Mouse (Mus musculus) left cerebral cortex, adult 11 months (tissue): ENCODE measurements around the gene Amotl1.
"Not testable (repeated sequence)": the region's sequence is repeated elsewhere in the genome, so short reads cannot be mapped to it uniquely, and the experiment has no call there.

Experiments
- DNase-seq: peaks from one replicate; pipeline ENCODE4 v3.0.0; 2022; ENCODE audit warnings: low spot score

Gene Amotl1

GRCm38 (mm10) chr9:14603475-14603874 lies 41.4 kb downstream of the Amotl1 start:
- DNase-seq, result no peak

DNA sequence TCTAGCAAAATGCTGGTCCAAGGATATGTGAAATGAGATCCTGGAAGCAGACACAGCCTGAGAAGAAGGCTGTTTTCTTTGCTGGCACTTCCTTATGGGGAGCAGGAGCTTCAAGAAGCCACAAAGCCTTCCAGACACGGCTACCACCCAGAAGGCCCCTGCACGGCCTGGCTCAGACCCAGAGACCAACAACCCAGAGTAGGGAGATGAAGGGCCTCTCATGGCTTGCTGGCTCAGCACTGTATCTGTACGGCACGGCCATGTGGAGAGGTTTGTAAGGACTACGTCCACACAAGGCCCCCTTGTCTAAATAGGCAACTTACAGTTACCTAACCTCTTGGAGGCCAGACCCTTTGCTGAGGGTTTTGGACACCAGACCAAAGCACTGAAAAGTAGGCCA lies 45.1 kb downstream of the Amotl1 start:
- no peak for DNase-seq

DNA sequence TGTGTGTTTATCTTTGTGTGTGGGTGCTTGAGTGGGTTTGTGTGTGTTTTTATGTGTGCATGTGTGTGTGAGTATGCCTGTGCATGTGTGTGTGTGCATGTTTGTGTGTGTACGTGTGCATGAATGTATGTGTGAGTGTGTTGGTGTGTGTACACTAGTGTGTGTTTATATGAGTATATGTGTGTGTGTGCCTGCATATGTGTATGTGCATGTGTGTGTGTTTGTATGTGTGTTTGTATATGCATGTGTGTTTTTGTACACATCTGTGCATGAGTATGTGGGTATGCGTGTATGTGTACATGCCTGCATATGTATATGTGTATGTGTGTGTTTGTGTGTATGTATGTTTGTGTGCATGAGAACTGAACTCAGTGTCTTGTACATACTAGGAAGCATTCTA lies 46.7 kb downstream of the Amotl1 start:
- DNase-seq, result no peak

DNA sequence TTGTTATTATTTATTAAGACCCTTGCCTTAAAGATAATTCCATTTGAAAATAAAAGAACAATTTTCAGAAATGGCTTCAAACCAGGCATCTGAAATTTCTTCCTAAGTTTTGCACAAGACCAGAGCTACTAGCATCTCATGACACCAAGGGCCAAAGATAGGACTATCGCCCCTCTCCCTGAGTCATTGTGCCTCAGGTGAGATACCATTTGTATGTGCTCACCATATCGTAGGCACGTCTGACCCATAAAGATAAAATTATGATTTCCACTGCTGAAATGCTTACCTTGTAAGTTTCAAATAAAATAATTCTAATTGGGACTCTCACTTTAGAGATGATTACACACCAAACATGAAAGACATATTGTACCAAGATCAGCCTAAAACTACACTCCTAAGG lies 47.4 kb downstream of the Amotl1 start:
- DNase-seq, result no peak

GRCm38 (mm10) chr9:14596858-14597257 lies 48.0 kb downstream of the Amotl1 start:
- DNase-seq, result no peak

DNA sequence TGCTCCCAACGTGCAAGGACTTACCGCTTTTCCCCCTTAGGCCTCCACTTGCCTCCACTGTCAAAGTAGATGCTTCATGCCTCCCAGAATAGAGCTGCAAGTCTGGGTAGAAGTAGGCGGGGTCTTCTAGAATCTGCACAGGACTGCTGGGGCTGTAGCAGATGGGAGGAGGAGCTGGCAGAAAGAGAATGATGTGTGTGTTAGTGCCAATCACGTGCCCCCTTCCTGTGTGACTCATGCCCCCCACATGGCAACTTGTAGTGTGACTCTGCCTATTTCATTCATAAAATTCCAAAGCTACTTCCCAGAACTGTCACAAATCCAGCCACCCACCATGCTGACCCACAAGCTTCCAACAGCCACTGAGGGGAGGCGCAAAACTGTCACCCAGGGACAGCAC lies 48.4 kb downstream of the Amotl1 start:
- DNase-seq, result peak; percentile 41

GRCm38 (mm10) chr9:14595893-14596292 lies 49.0 kb downstream of the Amotl1 start:
- DNase-seq, result no peak

DNA sequence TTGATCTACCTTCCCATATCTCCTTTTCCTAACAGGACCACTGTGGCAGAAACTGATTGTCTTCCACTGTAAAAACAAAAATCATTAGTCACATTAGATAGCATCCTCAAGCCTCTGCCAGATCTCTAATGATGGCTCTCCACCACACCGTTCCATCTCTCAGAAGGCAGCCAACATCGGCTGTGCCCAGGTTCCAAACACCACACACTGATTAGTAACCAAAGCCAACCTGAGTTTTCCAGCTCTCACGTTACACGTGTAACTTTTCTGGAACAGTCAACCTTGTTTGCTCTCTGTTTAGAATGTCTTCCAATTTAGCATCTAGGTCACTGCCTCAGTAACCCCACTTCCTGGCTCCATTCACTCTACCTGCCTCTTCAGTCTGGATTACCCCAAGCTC lies 51.0 kb downstream of the Amotl1 start:
- no peak for DNase-seq

DNA sequence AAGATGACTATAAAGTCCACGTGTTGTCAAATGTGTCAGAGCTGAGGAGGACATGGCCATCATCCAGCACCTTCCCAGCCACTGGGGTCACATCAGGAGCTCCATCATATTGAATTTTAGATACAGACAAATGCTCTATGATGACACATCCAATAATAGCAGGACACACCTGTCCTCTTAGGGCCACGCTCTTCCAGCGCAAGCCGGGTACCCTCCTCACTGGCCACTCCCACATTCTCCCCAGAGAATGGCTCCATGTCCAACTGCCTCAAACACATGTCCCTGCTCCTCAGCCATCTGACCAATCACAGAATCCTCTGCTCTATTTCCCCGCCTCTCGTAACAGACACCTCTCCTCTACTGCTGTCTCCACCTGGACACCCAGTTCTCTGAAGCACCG lies 54.2 kb downstream of the Amotl1 start:
- no peak for DNase-seq

- no peak for DNase-seq
Measured at GRCm38 (mm10) chr9:14588690-14589089, 56.2 kb downstream of the Amotl1 start.

DNA sequence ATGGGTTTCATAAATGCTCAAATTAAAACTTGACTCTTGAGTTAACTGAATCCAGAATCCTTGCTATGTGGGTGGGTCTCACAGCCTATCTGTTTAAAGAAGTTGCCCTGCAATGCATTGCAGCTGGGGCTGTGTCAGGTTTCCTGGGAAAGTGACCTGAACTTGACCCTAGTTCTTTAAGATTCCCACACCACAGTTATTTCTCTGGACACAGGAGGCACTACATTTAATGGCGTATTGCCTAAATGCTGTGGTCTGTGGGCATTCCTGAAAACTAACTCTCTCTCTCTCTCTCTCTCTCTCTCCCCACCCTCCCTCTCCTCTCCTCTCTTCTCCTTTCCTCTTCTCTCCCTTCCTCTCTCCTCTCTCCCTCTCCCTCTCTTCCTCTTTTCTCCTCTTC lies 59.2 kb downstream of the Amotl1 start:
- DNase-seq, result no peak

DNA sequence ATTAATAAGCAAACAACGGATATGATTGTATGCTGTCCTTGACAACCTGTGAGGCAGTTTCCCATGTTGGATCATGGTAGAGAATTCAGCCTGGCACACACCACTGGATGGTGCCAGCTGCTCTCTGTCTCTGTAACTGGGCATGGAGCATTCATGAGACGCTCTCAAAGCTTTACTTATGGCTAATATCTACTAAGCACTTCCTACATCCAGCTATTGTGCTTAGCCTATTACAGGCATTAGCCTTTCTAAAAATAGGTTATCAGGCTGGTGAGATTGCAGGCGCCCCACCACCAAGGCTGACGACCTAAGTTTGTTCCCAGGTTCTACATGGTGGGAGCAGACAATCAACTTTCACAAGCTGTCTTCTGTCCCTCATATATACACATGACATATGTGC lies 65.9 kb downstream of the Amotl1 start:
- no peak for DNase-seq

DNA sequence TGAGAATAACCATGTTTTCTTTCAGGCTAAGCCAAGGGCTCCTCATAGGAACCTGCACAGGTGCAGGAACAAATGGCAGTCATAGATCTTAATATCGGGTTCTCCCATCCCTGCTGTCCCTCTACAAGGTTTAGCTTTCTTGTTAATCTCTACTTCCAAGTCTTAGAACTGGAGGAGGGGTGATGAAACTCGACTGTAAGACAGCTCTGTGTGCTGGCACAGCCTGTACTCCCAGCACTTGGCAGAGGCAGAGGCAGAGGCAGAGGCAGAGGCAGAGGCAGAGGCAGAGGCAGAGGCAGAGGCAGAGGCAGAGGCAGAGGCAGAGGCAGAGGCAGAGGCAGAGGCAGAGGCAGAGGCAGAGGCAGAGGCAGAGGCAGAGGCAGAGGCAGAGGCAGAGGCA lies 68.5 kb downstream of the Amotl1 start:
- not testable (repeated sequence) for DNase-seq

- DNase-seq, result no peak
Measured at GRCm38 (mm10) chr9:14574760-14575399, 70.0 kb downstream of the Amotl1 start.

DNA sequence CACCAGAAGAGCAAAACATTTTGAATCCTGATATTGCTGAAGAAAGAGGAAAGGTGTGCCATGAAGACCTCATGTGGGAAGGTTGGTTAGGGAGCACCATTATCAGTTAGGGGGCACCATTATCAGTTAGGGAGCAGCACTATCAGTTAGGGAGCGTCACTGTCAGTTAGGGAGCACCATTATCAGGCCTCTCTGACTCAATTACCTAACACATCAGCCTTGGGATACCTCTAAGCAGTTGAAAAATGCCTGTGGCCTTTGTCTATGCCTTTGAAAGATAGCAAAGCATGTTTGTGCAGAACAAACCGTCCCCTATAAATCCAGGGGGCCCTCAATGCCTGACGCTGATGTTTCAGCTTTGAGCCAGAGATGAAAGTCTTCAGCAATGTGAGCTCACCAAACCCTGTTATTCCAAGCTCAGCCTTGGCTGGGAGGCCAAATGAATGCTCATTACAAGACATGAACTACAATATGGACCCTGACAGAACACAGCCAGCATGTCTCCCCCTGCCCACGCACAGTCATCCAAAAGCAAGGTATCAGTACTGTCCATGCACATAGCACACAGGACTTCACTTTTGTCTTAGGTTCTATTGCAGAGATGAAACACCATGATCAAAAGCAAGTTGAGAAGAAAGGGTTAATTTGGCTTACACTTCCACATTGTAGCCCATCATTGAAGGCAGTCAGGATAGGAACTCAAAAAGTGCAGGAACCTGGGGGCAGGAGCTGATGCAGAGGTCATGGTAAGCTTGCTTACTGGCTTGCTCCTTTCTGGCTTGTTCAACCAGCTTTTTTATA lies 75.5 kb downstream of the Amotl1 start:
- DNase-seq, result no peak

DNA sequence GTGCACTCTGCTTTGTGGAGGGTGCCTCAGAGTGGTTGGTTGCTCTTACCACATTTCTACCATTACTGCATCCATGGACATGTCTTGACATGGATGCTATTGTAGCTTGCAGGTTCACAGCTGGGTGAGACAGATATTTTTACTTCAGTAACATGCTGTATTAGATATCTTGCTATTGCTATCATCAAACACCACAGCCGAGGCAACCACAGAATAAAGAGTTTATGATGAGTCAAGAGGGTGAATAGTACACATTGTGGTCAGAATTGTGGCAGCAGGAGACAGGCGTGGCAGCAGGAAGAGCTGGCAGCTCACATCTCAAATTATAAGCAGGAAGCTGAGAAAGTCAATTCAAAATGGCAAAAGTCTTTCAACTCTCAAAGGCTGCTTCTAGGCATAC lies 76.4 kb downstream of the Amotl1 start:
- DNase-seq, result no peak

GRCm38 (mm10) chr9:14564486-14564885 lies 80.4 kb downstream of the Amotl1 start:
- DNase-seq, result no peak

GRCm38 (mm10) chr9:14563351-14563750 lies 81.5 kb downstream of the Amotl1 start:
- DNase-seq, result no peak

DNA sequence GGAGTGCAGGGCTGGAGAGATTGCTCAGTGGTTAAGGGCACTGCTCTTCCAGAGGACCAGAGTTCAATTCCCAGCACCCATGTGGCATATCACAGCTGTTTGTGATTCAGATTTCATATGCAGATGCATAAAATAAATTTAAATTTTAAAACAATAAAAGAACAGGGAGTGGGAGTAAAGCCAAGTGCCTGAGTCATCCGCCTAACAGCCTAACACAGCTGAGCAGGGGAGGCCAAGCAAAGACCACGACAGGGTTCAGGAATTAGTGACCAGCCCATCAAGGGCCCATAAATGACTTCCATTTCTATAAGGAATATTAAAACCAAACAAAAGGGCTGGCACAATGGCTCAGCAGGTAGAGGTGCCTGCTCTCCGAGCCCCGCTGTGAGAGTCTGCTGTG lies 84.3 kb downstream of the Amotl1 start:
- DNase-seq, result no peak

DNA sequence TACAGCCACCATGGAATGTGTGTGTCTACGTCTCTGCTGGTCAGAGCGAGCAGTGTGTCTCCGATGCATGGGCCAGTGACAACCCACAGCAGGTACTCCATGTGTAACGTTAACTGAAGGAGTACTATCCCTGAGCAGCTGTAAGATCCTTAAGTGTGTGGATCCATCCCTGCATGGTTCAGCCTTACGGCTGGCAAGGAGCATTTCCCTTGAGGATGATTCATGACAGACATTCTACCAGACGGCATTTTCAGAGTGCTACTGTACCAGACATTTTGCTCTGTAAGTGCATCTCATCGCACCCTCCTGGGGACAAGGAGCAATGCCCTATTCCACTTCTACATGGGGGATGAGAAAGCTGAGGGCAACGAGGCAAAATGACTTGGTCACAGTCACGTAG lies 84.9 kb downstream of the Amotl1 start:
- DNase-seq, result no peak

DNA sequence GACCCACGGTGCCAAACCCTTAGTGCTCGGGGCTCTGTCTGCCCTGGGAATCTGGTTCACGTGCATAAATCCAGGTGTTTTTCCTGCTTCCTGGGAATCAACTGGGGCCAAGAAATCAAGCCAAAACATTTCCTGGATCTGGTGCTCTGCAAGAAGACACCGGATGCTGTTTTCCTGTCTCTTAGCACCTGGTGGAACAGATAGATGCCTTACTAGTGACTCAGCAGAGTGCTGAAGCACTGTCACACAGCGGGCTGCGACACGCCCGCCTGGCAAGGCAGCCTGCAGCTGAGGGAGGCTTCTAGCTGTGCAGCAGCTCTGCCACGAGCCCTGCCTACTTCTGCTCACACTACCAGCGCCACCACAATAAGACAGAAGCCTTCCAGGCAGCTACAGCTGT lies 85.4 kb downstream of the Amotl1 start:
- DNase-seq, result peak; percentile 51

- no peak for DNase-seq
Measured at GRCm38 (mm10) chr9:14558332-14558731, 86.5 kb downstream of the Amotl1 start.

DNA sequence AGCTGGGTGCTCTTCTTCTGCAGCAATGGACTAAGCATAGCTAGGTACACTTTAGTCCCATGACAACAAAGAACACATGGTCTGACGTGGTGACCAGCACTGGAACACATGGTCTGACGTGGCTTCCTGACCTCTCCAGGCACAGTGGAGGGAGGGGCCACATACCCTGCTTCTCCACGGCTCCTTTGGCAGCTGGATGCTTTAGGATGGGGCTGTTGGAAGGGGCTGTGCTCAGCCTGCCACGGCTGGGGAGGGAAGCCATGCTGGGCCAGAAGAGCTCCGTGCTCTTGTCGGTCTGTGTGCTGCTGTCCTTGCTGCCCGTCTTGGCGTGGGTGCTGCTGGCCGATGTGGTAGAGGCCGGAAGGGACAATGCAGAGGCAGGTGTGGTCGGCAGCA lies 96.5 kb downstream of the Amotl1 start:
- no peak for DNase-seq
